Mouse (Mus musculus) mesoderm, embryonic 11.5 days (tissue): ENCODE results near the gene Gm36028.
A peak's percentile ranks its signal among the peaks of the same experiment; 100 is the strongest.

Experiments
- DNase-seq: peaks from one replicate; pipeline ENCODE4 v3.0.0-alpha.2; 2012; ENCODE audit warnings: low read depth, low spot score

The Gm36028 gene

GRCm38 (mm10) chr16:37808866-37809622, 51.9 kb downstream of the Gm36028 start:
- peak; percentile 41 for DNase-seq

DNA sequence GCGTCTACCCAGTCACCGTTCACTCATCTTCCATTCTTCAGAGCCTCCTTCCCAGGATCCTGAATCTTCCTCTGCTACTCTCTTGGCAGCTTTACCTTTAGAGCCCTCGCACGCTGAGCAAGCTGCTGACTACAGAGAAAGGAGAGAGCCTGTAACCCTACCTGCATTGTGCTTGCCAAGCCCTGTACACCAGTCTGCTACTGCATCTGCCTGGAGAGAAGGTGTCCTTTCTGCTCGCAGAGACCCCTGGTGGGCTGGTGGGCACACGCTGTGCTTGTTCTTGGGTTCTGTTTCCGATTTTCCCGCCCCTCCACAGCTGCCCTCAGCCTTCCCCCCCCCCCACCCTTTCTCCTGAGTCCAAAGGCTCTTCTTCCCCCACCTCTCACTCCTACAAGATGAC, 53.7 kb downstream of the Gm36028 start:
- no peak for DNase-seq

DNA sequence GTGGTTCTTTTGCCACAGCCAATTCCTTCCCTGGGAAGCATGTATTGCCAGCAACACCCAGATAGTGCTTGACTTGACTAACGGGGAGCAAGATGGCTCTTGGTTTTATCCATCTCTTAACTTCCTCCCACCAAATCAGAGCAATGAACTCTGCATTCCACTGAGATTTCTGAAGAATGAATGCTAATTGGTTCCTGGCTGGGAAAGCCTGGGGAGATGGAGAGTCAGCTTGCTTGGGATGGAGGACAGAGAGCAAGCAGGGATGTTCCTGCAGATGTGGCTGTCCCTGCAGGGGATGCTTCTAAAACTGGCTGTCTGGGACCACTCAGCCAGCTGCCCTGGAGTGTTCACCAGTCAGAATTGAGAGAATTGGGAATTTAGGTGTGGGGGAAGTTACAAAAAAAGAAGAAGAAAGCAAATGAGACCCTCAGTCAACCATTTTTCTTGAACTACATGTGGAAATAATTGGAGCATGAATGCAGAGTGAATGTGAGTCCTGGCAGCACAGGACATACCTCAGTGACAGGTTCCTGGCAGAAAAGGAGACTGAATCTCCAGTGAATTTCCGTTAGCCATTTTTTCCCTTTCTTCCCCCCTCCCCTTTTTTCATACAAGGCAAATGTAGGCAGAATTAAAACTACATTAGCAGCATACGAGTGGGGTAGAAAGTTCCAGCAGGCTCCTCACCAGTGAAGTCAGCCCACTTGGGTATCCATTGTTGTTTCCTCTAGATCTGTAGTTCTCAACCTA, 55.0 kb downstream of the Gm36028 start:
- no peak for DNase-seq

DNA sequence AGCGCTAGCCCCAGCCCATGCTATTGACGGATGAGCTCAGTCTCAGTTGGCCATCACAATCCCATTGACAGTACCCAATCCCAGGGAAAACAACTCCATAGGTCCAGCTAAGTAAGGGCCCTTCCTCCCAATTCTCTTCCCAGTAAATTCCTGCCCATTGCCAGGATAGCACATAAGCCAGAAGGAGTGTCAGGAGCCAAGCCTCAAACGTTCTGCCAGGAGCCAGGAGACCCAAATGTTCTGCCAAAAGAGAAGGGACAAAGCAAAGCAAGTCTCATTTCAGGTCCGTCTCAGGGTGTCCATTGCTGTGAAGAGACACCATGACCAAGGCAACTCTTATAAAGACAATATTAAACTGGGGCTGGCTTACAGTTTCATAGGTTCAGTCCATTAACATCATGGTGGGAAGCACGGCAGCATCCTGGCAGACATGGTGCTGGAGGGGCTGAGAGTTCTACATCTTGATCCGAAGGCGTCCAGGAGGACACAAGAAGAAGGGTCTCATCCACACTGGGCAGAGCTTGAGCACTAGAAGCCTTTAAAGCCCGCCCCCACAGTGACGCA, 57.5 kb downstream of the Gm36028 start:
- no peak for DNase-seq

GRCm38 (mm10) chr16:37802686-37803295, 58.2 kb downstream of the Gm36028 start:
- DNase-seq, result peak; percentile 77

DNA sequence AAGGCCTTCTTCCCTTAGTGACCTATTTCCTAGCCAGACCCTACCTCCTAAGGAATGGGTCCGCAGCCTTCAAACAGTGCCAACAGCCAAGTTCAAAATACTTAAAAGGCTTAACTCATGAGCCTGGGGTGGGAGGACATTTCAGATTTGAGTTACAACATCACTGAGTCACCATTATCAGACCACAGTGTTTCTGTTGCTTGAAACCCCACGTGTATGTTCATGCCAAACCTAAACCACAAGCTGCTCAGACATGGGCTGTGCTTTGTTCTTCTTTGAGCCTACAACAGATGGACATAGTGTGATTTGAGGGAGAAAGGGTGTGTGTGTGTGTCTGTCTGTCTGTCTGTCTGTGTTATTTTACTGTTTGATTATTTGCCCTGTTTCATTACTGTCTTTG, 59.8 kb downstream of the Gm36028 start:
- no peak for DNase-seq
